Mouse (Mus musculus): Measurements from ENCODE around the gene Slc35c1.
A peak's percentile ranks its signal among the peaks of the same experiment; 100 is the strongest.

DNA sequence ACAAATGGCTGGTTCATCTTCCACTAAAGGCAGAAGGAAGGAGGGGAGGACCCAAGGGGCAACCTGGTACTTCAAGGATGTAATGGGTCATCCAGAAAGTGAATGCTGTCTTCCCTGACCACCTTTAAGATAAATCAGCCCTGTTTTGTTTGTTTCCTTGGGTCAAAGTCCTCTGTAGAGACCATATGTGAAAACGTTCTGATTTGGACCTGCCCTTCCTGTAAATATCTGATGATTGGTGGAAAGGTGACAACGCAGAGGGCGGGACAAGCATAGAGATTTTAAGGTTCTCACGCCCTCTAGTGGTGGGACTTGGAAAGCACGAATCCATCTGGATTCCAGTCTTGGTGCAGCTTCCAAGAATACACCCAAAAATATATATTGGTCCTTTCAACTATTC, 22.5 kb downstream of the Slc35c1 start:
- no peak for TF ChIP-seq POLR2A (IDR thresholded peaks at IDR 0.05; ENCODE audit: insufficient read depth, low read length)
- peak; percentile 51 for TF ChIP-seq CTCF (IDR thresholded peaks at IDR 0.05; ENCODE audit: low read depth, low read length)
- no peak for TF ChIP-seq EP300 (IDR thresholded peaks at IDR 0.05; ENCODE audit: insufficient read depth, low read depth, low read length)
